Mouse (Mus musculus): ENCODE results near the gene Usp48.

The Usp48 gene

GRCm38 (mm10) chr4:137687234-137687825, 93.8 kb downstream of the Usp48 start:
- no peak for DNase-seq (ENCODE audit: low spot score)

DNA sequence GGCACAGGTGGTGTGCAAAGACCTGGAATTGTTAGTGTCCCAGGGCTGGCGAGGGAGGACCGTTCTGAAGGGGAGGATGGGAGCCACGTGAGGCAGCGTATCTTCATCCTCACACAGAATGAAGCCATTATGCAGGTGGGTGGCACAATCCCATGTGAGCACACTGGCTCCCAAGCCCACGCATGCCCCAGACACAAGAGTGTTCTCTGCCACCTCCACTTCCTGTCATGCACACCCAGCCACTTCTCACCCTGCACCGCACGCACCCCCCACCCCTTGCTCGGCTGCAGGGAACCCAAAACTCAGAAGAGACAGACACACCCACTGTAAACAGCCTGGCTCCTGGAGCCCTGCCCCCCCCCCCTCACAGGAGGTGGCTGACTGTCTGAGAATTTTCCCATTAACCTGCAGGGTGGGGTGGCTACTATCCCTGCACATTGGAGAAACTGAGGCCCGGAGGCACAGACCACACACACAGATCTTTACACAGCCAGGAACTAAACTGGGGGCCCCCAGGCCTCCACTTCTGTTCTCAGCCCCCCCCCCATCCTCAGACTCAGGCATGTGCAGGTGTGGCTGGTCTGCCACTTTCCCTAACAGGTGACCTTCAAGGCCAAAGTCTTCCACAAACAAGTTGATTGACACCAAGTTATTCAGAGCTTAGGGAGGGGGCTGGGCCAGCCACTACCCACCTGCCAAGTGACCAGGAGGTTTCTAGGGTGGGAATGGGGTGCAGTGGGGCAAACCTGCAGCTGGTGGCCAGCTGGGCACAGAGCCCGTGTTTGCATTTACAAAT, 98.8 kb downstream of the Usp48 start:
- DNase-seq (ENCODE audit: low spot score), result no peak

- no peak for DNase-seq (ENCODE audit: low spot score)
Measured at GRCm38 (mm10) chr4:137695300-137695699, 101.7 kb downstream of the Usp48 start.

DNA sequence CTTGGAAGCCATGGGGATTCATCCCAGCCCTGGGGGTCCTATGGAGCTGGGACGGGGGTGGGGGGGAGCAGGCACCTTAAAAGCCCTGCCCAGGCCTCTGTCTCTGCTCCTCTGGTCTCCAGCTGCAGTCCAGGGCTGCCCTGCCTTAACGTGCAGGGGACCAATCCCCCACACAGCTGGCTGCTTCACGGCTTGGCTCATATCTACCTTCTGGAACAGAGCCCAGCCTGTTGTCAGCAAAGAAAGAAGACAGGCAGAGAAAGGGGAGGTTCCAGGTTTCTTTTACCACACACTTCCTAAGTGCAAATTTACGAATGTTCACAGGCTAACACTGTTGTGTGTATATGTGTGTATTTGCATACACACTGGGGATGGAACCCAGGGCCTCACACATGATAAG, 102.3 kb downstream of the Usp48 start:
- DNase-seq (ENCODE audit: low spot score), result no peak

GRCm38 (mm10) chr4:137697156-137697885, 103.8 kb downstream of the Usp48 start:
- DNase-seq (ENCODE audit: low spot score), result no peak

DNA sequence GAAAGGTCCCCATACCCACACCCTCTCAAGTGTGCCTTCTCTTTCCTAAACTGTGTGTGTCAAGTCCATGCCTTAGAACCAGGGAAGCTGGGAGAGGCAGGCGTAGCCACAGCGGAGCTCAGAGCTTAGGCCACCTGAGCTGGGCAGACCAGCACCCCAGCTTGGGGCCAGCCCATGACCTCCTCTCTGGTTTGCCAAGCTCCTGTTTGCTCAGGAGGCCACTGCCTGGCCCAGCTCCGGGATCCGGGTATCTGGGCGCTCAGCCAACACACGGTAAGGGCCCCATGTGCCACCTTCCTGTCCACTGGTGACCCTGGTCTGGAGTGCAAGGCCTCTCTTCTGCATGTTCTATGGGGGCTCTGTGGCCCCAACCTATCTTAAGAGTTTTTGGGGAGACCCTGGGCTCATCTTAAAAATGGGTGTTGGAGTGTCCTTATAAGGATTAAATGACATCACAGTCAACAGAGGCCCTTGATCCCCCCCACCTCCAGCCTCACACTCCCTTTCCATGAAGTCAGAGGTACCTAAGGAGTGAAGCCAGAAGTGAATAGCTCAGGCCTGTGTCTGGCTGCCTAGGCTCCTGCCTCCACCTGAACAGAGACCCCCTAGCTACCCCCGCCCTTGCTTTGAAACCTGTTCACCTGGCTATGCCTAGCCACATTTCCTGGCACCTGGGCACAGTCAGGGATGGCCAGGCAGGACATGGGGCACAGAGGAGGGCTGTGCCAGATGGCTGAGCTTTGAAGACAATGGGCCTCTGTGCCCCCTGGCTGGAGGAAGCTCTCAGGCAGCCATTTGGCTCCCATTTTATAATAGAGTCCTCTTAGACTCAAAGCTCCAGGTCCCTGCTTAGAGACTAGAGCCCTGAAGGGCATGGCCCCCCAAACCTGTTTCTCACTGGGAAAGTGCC, 104.8 kb downstream of the Usp48 start:
- DNase-seq (ENCODE audit: low spot score), result no peak

DNA sequence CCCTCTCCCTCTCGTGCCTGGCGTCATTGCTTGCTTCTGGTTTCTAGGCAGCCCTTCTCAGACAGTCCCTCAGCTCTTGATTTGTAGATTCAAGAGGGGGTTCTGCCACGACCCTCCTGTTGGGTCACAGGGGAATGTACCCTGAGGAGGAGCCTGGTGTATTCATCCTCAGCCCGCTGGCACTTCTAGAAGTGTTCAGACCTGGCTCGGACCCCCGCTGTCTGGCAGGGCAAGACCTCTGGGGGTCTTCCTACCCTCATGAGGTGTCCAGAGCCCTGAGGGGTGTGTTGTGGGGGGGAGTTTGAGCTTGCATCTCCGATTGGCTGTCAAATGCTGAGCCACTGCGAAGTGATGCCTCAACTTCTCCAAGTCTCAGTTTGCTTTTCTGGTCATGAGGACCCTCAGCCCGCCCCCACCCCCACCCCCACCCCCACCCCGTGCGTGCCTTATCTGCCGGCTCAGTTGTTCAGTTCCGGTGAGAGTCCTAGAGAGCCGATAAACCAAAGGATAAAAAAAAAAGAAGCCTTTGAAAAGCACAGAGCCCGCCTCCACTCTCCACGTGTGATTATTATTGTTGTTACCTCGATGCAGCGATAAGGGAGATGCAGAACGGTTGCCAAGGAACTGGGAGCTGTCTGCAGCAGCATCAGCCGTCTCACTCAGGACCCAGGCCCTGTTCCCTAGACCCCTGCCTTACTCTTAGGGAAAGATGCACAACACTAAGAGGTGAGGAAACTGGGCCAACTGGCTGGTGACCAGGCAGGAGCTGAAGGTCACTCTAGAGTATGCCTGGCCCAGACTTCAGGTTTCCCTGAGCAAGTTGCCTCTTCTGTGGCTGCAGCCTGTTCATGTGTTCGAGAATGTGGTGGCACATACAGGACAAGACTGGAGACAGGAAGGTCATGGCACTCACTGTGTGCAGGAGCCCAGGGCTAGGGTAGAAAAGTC, 106.0 kb downstream of the Usp48 start:
- DNase-seq (ENCODE audit: low spot score), result no peak

GRCm38 (mm10) chr4:137700960-137701359, 107.4 kb downstream of the Usp48 start:
- no peak for DNase-seq (ENCODE audit: low spot score)

GRCm38 (mm10) chr4:137703077-137703476, 109.5 kb downstream of the Usp48 start:
- DNase-seq (ENCODE audit: low spot score), result no peak

- no peak for DNase-seq (ENCODE audit: low spot score)
Measured at GRCm38 (mm10) chr4:137704561-137704960, 111.0 kb downstream of the Usp48 start.

- DNase-seq (ENCODE audit: low spot score), result no peak
Measured at GRCm38 (mm10) chr4:137705379-137705778, 111.8 kb downstream of the Usp48 start.

GRCm38 (mm10) chr4:137706510-137706909, 113.0 kb downstream of the Usp48 start:
- DNase-seq (ENCODE audit: low spot score), result no peak

DNA sequence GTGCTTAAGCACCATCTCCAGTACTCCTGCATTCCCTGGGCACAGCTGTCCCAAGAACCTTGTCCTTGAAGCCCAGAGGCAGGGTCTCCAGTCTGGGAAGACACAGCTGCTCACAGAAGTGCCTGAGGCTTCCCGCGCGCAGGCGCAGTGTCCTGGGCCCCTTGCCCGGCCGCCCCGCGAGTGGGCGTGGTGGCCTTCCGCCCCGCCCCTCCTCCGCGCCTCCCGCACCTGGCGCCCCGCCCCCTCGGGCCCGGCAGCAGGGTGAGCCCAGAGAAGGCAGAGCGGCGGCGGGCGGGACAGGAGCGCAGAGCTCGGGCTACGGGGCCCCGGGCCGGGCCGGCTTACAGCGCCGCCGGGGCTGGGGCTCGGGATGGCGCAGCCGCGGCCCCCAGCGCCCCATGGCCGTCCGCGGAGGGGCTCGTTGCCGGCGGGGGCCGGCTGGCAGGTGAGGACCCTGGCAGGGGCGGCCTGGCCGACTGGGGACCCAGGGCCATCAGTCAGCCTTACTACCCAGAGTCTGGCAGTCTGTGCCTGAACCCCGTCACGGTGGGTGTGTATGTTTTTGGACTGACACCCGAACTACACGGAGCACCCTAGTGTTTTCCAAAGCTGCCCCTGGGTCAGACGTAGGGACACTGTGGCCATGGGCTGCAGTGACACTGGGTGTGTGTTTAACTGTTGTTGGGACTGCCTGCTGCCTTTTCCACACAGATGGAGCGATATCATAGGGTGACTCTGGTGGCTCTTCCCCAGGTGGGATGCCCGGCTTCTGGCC, 113.8 kb downstream of the Usp48 start:
- peak; percentile 96 for DNase-seq (ENCODE audit: low spot score)

All from ovary, postnatal 14 days (tissue).